Mouse (Mus musculus) brain, embryonic 14.5 days (tissue): ENCODE results near the gene Fmo2.

ENCODE experiments used
- CTCF ChIP-seq: fragments of 200-500 bp; IDR thresholded peaks from 2 replicates; pipeline ENCODE4 v1.5.1; 2012; ENCODE audit warnings: inconsistent platforms, mild to moderate bottlenecking, moderate library complexity, borderline replicate concordance; ENCODE audit not compliant: insufficient read depth, insufficient read length; ENCODE audit errors: extremely low read depth
- POLR2A ChIP-seq: fragments of 200-500 bp; IDR thresholded peaks from 2 replicates; pipeline ENCODE4 v1.6.1; 2012; ENCODE audit warnings: mild to moderate bottlenecking, inconsistent platforms, borderline replicate concordance; ENCODE audit not compliant: poor library complexity, insufficient read depth, insufficient read length, severe bottlenecking; ENCODE audit errors: extremely low read depth

DNA sequence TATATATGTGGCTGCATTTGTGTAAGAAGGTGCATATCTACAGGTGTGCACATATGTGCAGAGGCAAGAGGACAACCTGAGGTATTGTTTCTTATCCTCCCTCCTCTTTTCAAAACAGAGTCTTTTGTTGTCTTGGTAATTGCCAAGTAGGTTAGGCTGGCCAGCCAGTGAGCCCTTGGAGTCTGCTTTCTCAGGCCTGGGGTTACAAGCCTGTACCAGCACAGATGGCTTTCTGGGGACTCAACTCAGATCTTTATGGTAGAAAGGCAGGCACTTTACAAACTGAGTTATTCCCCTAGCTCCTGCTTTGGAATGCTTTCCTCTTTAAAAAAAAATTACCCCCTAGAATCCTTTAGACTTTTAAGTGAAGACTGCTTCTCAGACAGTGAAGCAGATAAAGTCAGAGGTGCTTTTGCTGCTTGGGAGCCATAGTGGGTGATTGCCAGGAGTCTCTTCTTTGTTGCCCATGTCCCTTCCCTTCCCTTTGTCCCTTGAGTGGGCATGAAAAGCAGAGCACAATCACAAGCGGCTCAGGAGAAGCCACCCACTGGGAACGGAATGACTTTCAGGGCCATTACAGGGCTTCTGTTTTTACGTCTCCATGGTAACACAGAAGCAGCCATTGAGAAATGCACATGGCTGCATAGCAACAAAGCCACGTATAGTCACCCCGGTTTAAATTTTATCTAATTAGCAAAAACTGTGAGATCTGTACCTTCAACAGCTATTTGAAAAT lies 66.5 kb downstream of the Fmo2 start:
- TF ChIP-seq POLR2A (no peak), CTCF (no peak)
